Mouse (Mus musculus): ENCODE results near the gene Xylt2.

GRCm38 (mm10) chr11:94665281-94665680, 12.0 kb downstream of the Xylt2 start:
- no peak for TF ChIP-seq CTCF (IDR thresholded peaks at IDR 0.05; ENCODE audit: low read depth, low read length)
- no peak for TF ChIP-seq POLR2A (IDR thresholded peaks at IDR 0.05; ENCODE audit: borderline replicate concordance, low read depth, low read length)
